Mouse (Mus musculus): ENCODE data around the gene Esyt3. TPM values are rescaled to one million over a fixed set of nuclear protein-coding genes. Genes with fewer than 3 reads are reported as not detected.
A peak's percentile ranks its signal among the peaks of the same experiment; 100 is the strongest.

Esyt3 gene
- polyA plus RNA-seq, 1 experiment from 2014 or later, result 0.46 TPM

DNA sequence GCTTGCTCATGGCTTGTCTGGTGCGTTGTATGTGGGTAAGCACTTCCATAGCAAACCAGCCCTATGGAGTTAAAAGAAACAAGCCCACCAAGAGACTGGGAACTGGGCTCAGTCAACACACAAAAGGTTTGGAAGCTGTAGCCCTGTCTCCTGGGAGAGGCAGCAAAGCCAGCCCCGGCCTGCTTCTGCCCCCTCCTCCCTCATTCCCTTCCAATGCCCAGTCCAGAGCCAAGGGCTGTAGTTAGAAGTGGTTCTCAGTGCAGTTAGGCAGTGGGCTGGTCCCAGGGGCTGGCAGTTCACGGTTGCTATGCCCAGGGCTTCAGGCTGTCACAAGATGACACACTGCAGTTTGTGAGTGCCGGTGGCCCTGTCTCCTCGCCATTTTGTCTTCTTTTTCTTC, 29.7 kb upstream of the Esyt3 start:
- H3K4me1 ChIP-seq, result no peaks in the 10 kb centered on the region
- peaks cover 32% of the 10 kb centered on the region for H3K36me3 ChIP-seq
- WGBS, result 73% methylated on average over 5 of the region's 5 CpGs
- no peak overlapping the region for H3K27ac ChIP-seq
- no peaks in the 10 kb centered on the region for H3K27me3 ChIP-seq
- no peak overlapping the region for H3K4me3 ChIP-seq
- no peak for ATAC-seq (ENCODE audit: insufficient number of reproducible peaks, insufficient read depth, low FRiP score, low TSS enrichment)
- no peak overlapping the region for H3K4me2 ChIP-seq (replicated peaks)
- H3K9me3 ChIP-seq, result no peaks in the 10 kb centered on the region
- H3K9ac ChIP-seq, result no peak overlapping the region

DNA sequence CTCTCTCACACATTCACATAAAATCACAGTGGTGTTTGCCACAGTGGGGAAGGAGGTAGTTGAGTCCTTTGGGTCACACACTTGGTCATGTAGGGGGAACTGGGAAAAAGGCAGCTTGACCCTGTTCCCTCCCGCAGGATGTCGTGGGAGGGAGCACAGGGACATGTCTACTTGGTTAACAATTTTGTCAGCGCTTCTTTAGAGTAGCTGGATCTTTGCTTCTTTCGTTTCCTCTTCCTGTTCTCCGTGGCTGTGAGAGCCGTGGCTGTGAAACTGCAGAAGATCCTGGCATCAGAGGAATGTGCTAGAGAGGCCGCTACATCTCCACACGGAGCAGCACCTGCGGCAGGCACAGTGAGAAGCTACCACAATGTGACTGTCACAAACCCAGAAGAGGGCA, 24.2 kb upstream of the Esyt3 start:
- Histone ChIP-seq H3K4me2 (replicated peaks) (no peak overlapping the region), H3K9ac (no peak overlapping the region), H3K4me3 (no peak overlapping the region), H3K4me1 (no peaks in the 10 kb centered on the region), H3K27me3 (no peaks in the 10 kb centered on the region), H3K36me3 (peaks cover 3% of the 10 kb centered on the region; the same call in 1 of the 2 replicates), H3K9me3 (no peaks in the 10 kb centered on the region), H3K27ac (no peak overlapping the region)
- ATAC-seq (ENCODE audit: insufficient number of reproducible peaks, insufficient read depth, low FRiP score, low TSS enrichment), result no peak
- WGBS, result 72% methylated on average over 9 of the region's 9 CpGs

DNA sequence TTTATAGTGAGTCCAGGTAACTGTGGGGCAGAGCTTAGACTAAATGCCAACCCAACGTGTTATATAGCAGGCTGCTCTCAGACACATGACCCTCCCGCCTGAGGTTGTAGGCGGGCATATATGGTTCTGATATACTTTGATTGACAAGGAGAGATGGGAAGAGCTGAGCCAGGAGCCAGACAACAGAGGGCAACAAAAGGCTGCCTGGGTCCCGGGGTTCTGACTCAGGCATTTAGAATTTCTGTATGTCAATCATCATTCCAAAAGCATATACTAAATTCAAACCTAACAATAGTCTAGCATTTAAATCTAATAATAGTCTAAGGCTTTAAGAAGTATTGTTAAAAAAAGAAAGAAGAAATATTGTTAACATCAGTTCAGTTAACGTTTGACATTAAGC, 20.8 kb upstream of the Esyt3 start:
- ATAC-seq (ENCODE audit: insufficient number of reproducible peaks, insufficient read depth, low FRiP score, low TSS enrichment), result no peak
- Histone ChIP-seq H3K4me1 (no peaks in the 10 kb centered on the region), H3K27ac (no peak overlapping the region), H3K4me3 (no peak overlapping the region), H3K9ac (no peak overlapping the region), H3K4me2 (replicated peaks) (no peak overlapping the region), H3K27me3 (no peaks in the 10 kb centered on the region), H3K36me3 (no peaks in the 10 kb centered on the region), H3K9me3 (no peaks in the 10 kb centered on the region)
- 55% methylated on average over 5 of the region's 5 CpGs for WGBS

DNA sequence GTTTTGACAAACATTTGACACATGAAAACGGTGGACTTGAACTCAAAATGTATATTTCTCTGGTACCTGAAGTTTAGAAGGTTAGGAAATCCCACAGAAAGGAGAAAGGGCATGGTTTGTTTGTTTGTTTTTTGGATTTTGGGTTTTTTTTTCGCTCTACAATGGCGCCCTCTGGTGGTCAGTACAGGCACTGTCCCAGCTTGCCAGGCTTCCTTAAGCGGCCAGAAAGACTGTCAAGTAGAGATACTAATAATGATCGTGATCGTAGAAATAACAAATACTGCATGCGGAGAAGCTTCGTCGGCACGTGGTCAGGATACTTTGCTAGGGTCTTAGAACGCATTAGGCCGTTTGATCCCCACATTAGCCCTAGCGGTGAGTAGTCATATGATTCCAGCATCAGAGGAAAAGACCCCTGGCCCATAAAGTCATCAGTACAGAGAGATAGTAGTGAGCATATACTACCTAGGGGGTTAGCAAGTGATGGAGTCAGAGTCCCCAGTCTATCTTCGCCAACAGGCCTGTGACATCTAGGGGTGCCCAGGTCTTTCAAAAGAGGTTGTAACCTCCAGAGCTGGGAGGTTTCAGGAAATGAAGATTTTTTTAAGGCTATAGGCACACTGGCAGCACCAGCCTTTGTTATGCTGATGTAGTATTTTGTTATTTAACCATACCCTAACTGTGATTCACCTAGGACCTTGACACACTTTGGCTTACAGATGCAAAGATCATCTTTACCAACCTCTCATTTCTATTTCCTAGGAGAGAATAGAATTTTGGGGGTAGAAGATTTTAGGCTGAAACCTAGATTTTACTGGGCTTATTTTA, 18.4 kb upstream of the Esyt3 start:
- no peak for ATAC-seq (ENCODE audit: insufficient number of reproducible peaks, insufficient read depth, low FRiP score, low TSS enrichment)
- WGBS, result 10% methylated on average over 14 of the region's 14 CpGs

DNA sequence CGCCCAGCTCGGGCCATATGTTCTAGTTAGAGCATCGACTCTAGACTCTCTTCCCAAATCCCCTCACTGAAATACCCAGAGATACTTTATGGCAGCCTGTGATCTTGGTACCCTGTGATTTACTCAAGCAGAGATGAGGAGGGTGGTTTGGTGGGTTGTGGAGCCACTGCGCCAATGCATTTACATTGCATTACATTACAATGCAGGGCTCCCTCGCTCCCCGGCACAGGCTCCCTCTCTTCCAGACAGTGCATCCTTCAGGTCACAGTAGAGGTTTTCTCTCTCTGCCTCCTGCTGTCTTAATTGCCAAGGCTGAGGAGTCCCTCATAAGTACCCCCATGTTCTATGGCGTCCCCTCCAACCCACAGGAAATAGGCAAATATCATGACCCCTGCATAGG, 10.1 kb upstream of the Esyt3 start:
- no peaks in the 10 kb centered on the region for H3K4me1 ChIP-seq
- WGBS, result 74% methylated on average over 7 of the region's 7 CpGs
- H3K27ac ChIP-seq, result no peak overlapping the region
- H3K4me2 ChIP-seq (replicated peaks), result no peak overlapping the region
- H3K27me3 ChIP-seq, result no peaks in the 10 kb centered on the region
- H3K9me3 ChIP-seq, result no peaks in the 10 kb centered on the region
- no peak for ATAC-seq (ENCODE audit: insufficient number of reproducible peaks, insufficient read depth, low FRiP score, low TSS enrichment)
- no peak overlapping the region for H3K4me3 ChIP-seq
- no peaks in the 10 kb centered on the region for H3K36me3 ChIP-seq
- H3K9ac ChIP-seq, result no peak overlapping the region

More for the DNA sequence above, 18.4 kb upstream of the Esyt3 start:
- Histone ChIP-seq H3K27me3 (no peaks in the 10 kb centered on the region), H3K27ac (no peak overlapping the region), H3K4me3 (no peak overlapping the region), H3K9ac (no peak overlapping the region), H3K4me2 (replicated peaks) (no peak overlapping the region), H3K36me3 (no peaks in the 10 kb centered on the region), H3K9me3 (no peaks in the 10 kb centered on the region), H3K4me1 (no peaks in the 10 kb centered on the region)

DNA sequence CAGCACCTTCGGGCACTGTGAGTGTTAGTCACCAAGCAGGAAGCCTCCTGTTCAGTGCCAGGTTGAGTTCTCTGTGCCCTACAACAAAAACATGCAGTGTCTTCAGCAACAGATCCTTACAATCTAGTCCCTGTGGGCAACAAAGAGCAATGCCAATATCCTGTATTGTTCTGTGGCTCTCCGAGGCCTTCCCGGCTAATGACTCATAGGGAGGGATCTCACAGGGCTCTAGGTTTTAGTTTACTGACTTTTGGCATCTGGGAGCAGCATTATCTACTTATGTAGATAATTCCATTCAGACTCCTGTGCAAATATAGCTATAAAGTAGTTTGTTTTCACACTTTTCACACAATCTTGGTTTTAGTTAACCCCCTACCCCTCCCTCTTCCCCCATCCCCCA, 7.5 kb upstream of the Esyt3 start:
- 74% methylated on average over 3 of the region's 3 CpGs for WGBS
- H3K9me3 ChIP-seq, result no peaks in the 10 kb centered on the region
- no peak overlapping the region for H3K9ac ChIP-seq
- H3K4me2 ChIP-seq (replicated peaks), result no peak overlapping the region
- H3K36me3 ChIP-seq, result no peaks in the 10 kb centered on the region
- H3K27ac ChIP-seq, result no peak overlapping the region
- no peak for ATAC-seq (ENCODE audit: insufficient number of reproducible peaks, insufficient read depth, low FRiP score, low TSS enrichment)
- H3K4me3 ChIP-seq, result no peak overlapping the region
- H3K4me1 ChIP-seq, result no peaks in the 10 kb centered on the region
- no peaks in the 10 kb centered on the region for H3K27me3 ChIP-seq

DNA sequence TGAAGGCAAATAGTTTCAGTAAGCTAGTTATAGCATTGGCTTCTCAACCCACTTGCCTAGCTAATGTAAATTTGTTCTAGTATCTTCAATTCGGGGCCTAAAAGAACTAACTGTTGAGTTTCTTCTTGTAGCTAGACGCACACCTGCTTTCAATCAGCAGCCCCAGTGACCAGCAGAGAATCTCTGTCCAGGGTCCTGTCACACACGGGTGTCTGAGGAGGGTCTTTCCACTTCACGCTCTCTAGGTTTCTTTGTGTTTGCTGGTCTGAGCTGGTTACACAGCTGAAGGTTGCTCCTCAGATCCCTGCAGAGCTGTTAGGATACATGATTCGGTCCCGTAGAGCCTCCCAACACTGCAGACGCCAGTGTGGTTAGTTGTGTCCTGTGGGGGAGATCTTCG, 4.7 kb upstream of the Esyt3 start:
- H3K9me3 ChIP-seq, result no peaks in the 10 kb centered on the region
- no peak for ATAC-seq (ENCODE audit: insufficient number of reproducible peaks, insufficient read depth, low FRiP score, low TSS enrichment)
- H3K4me1 ChIP-seq, result peaks cover under 1% of the 10 kb centered on the region; the same call in 1 of the 2 replicates
- H3K27me3 ChIP-seq, result peaks cover 22% of the 10 kb centered on the region
- H3K36me3 ChIP-seq, result no peaks in the 10 kb centered on the region
- no peak overlapping the region for H3K4me3 ChIP-seq
- no peak overlapping the region for H3K27ac ChIP-seq
- H3K9ac ChIP-seq, result no peak overlapping the region
- H3K4me2 ChIP-seq (replicated peaks), result no peak overlapping the region
- 52% methylated on average over 8 of the region's 8 CpGs for WGBS

DNA sequence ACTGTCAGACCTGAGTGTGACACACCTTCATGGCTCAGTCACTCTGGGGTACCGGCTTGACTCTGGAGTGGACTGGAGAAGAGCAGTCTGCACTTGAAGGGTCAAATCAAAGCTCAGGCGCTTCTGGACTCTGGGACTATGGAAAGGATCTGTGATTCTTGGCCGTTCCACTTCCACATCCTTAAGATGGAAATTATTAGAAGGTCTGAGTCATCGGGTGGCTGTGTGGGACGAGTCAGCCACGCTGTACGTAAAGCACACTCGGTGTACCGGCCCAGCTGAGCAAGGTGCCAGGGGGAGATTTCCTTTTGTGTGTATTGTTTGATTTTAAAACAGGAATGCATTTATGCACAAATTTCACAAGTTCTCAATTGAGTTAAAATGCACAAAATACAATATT, 3.6 kb upstream of the Esyt3 start:
- Histone ChIP-seq H3K27me3 (peaks cover 34% of the 10 kb centered on the region), H3K36me3 (no peaks in the 10 kb centered on the region), H3K27ac (no peak overlapping the region), H3K9ac (no peak overlapping the region), H3K4me3 (no peak overlapping the region), H3K4me1 (peaks cover 12% of the 10 kb centered on the region), H3K4me2 (replicated peaks) (no peak overlapping the region), H3K9me3 (no peaks in the 10 kb centered on the region)
- ATAC-seq (ENCODE audit: insufficient number of reproducible peaks, insufficient read depth, low FRiP score, low TSS enrichment), result no peak
- 86% methylated on average over 9 of the region's 9 CpGs for WGBS

DNA sequence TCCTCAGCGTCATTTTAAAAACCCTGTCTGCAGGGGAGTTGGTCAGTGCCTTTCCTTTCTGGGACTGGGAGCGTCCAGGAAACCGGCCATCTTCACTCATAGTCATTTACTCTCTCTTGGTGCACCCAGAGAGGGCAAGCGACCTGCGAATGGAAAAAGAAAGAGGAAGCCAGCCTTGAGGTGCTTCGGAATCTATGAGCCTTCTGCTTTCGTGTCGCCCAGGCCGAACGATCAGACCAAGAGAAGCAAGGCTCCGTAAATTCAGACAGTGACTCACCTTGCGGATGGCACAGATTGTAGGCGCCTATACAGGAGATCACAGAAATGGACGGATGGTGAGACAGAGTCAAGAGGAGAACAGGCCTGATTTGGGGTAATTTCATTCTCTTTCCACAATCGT, 655 bp upstream of the Esyt3 start:
- ATAC-seq (ENCODE audit: insufficient number of reproducible peaks, insufficient read depth, low FRiP score, low TSS enrichment), result no peak
- Histone ChIP-seq H3K27ac (no peak overlapping the region), H3K4me1 (peaks cover 12% of the 10 kb centered on the region), H3K4me2 (replicated peaks) (no peak overlapping the region), H3K9me3 (no peaks in the 10 kb centered on the region), H3K36me3 (no peaks in the 10 kb centered on the region), H3K9ac (no peak overlapping the region), H3K4me3 (no peak overlapping the region), H3K27me3 (peaks cover 52% of the 10 kb centered on the region)
- WGBS, result 90% methylated on average over 15 of the region's 15 CpGs

DNA sequence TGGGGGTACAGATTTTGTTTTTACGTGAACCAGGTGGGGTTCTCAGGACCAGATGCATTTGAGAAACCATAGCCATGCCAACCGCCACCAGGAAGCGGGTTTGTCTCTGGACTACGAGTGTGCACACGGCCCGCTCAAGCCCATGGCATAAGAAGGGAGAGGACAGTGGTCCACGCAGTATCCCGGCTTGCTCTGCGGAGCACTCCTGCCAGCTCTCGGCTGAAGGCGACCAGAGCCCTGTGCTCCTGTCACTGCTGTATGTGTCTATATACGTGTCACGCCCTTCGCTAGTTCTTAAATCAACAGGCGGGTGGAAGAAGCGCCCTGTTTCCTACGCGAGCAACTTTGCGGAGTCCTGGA, 816 bp downstream of the Esyt3 start:
- H3K9ac ChIP-seq, result peak overlapping the region; percentile 36; the same call in 1 of the 2 replicates

DNA sequence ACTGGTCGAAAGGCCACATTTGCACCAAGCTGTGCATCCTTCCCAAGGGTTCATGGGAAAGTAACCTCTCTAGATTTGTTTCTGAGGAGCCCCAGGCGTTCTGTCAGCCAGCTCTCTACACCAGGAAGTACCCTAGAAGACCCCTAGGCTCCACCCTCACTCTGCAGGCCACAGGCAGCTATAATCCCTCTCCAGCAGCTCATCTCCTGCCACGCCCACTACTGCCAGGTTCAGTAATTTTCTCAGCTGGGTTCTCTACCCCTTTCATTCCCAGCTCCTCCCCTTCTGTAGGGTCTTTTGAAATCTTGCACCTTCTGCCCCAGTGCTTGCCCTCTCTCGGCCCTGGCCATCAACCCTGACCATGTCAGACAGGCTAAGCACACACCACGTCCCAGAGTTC, 2.4 kb downstream of the Esyt3 start:
- H3K4me1 ChIP-seq, result peaks cover 12% of the 10 kb centered on the region
- no peak overlapping the region for H3K9ac ChIP-seq
- peaks cover 52% of the 10 kb centered on the region for H3K27me3 ChIP-seq
- no peak overlapping the region for H3K4me3 ChIP-seq
- WGBS, result 25% methylated on average over 5 of the region's 5 CpGs
- H3K4me2 ChIP-seq (replicated peaks), result no peak overlapping the region
- H3K9me3 ChIP-seq, result no peaks in the 10 kb centered on the region
- ATAC-seq (ENCODE audit: insufficient number of reproducible peaks, insufficient read depth, low FRiP score, low TSS enrichment), result no peak
- no peaks in the 10 kb centered on the region for H3K36me3 ChIP-seq
- H3K27ac ChIP-seq, result no peak overlapping the region

More for the DNA sequence above, 816 bp downstream of the Esyt3 start:
- Histone ChIP-seq H3K4me3 (peak overlapping the region; percentile 46), H3K9me3 (no peaks in the 10 kb centered on the region), H3K4me2 (replicated peaks) (peak overlapping the region; percentile 95), H3K4me1 (peaks cover 12% of the 10 kb centered on the region), H3K36me3 (no peaks in the 10 kb centered on the region), H3K27me3 (peaks cover 52% of the 10 kb centered on the region), H3K27ac (no peak overlapping the region)
- 5% methylated on average over 19 of the region's 19 CpGs for WGBS
- no peak for ATAC-seq (ENCODE audit: insufficient number of reproducible peaks, insufficient read depth, low FRiP score, low TSS enrichment)

DNA sequence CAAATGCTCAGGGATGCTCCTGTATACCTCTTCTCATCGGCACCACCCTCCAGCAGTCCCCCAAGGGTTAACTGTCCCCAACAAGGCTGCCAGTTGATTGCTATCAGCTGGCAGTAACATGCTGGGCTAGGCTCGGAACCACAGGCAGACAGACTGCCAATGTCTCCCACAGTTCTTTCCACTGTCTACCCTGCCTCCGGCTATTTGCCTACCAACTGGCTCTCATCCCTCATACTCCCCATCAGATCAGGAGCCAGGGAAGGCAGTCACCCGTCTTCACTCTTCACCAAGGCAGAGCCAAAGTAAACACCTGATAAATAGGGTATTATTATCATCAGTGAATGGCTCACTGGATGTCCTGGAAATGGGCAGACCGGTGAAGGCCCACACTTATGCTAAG, 3.6 kb downstream of the Esyt3 start:
- WGBS, result 55% methylated on average over 5 of the region's 5 CpGs
- Histone ChIP-seq H3K27me3 (peaks cover 47% of the 10 kb centered on the region), H3K9ac (no peak overlapping the region), H3K4me2 (replicated peaks) (no peak overlapping the region), H3K4me3 (no peak overlapping the region), H3K9me3 (no peaks in the 10 kb centered on the region), H3K27ac (no peak overlapping the region), H3K36me3 (no peaks in the 10 kb centered on the region), H3K4me1 (peaks cover 12% of the 10 kb centered on the region)
- ATAC-seq (ENCODE audit: insufficient number of reproducible peaks, insufficient read depth, low FRiP score, low TSS enrichment), result no peak

Measured in embryonic facial prominence, embryonic 12.5 days (tissue).